Mouse (Mus musculus) thymus, postnatal 14 days (tissue): Measurements from ENCODE around the gene Fuk.
A peak's percentile ranks its signal among the peaks of the same experiment; 100 is the strongest.
"Not testable (repeated sequence)": the region's sequence is repeated elsewhere in the genome, so short reads cannot be mapped to it uniquely, and the experiment has no call there.

Experiments used
- DNase-seq: peaks from one replicate; pipeline ENCODE4 v3.0.0; 2021

Gene Fuk

GRCm38 (mm10) chr8:110901839-110902578 is at the start of gene Fuk:
Fuk (minus strand) TSS chr8:110902488.
- DNase-seq = peak; percentile 90

- DNase-seq = peak; percentile 16
Measured at GRCm38 (mm10) chr8:110950065-110950484, 47.8 kb upstream of the Fuk start.

- no peak for DNase-seq
Measured at GRCm38 (mm10) chr8:110945716-110946115, 43.4 kb upstream of the Fuk start.

GRCm38 (mm10) chr8:110944276-110944876 is 42.1 kb upstream of the Fuk start:
- no peak for DNase-seq

- DNase-seq = no peak
Measured at GRCm38 (mm10) chr8:110941453-110941948, 39.2 kb upstream of the Fuk start.

GRCm38 (mm10) chr8:110940682-110941452 is 38.6 kb upstream of the Fuk start:
- DNase-seq = no peak

GRCm38 (mm10) chr8:110938882-110939589 is 36.7 kb upstream of the Fuk start:
- DNase-seq = peak; percentile 71

- DNase-seq = no peak
Measured at GRCm38 (mm10) chr8:110936217-110936616, 33.9 kb upstream of the Fuk start.

GRCm38 (mm10) chr8:110933272-110933671 is 31.0 kb upstream of the Fuk start:
- DNase-seq = no peak

GRCm38 (mm10) chr8:110932444-110932843 is 30.2 kb upstream of the Fuk start:
- DNase-seq = no peak

GRCm38 (mm10) chr8:110931176-110931939 is 29.1 kb upstream of the Fuk start:
- no peak for DNase-seq

GRCm38 (mm10) chr8:110929672-110930071 is 27.4 kb upstream of the Fuk start:
- DNase-seq = not testable (repeated sequence)

GRCm38 (mm10) chr8:110929066-110929465 is 26.8 kb upstream of the Fuk start:
- DNase-seq = peak; percentile 23

- no peak for DNase-seq
Measured at GRCm38 (mm10) chr8:110928435-110928834, 26.1 kb upstream of the Fuk start.

GRCm38 (mm10) chr8:110926690-110927089 is 24.4 kb upstream of the Fuk start:
- no peak for DNase-seq

- no peak for DNase-seq
Measured at GRCm38 (mm10) chr8:110925691-110926140, 23.4 kb upstream of the Fuk start.

GRCm38 (mm10) chr8:110921492-110922230 is 19.4 kb upstream of the Fuk start:
- no peak for DNase-seq

- DNase-seq = no peak
Measured at GRCm38 (mm10) chr8:110920773-110921277, 18.5 kb upstream of the Fuk start.

- no peak for DNase-seq
Measured at GRCm38 (mm10) chr8:110920032-110920772, 17.9 kb upstream of the Fuk start.

GRCm38 (mm10) chr8:110919341-110920031 is 17.2 kb upstream of the Fuk start, which contains the start of gene St3gal2:
St3gal2 (plus strand) TSS chr8:110919922.
- DNase-seq = peak; percentile 91
